Mouse (Mus musculus): ENCODE data around the gene Clec2d.
"Not testable (repeated sequence)": the region's sequence is repeated elsewhere in the genome, so short reads cannot be mapped to it uniquely, and the experiment has no call there.

Clec2d gene

DNA sequence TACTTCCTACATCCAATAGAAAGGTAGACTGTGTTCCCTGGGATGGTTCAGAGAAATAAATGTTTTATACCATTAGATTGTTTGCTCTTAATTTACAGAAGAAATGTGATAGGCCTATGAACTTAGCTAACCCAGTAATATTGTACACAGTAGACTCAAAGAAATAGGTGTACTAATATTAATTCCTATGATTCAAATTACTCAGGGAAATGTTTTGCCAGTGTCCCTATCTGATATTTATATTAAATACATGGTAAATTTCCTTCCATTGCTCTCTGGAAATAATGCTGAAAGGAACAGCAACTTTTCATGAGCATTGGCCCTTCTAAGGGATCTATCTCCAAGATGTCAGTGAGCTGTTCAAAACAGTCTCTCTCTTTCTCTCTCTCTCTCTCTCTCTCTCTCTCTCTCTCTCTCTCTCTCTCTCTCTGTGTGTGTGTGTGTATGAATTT lies 6.8 kb downstream of the Clec2d start:
- DNase-seq (ENCODE audit: low spot score in 2 of 2): no peak

DNA sequence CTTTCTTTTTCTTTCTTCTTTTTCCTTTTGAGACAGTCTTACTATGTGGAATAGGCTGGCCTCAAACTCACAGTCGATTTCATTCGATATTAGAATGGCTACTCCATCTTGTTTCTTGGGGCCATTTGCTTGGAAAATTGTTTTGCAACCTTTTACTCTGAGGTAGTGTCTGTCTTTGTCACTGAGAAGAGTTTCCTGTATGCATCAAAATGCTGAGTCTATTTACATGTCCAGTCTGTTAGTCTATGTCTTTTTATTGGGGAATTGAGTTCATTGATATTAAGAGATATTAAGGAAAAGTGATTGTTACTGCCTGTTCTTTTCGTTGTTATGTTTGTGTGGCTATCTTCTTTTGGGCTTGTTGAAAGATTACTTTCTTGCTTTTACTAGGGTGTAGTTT lies 7.4 kb downstream of the Clec2d start:
- DNase-seq (ENCODE audit: low spot score in 2 of 2): not testable (repeated sequence)

DNA sequence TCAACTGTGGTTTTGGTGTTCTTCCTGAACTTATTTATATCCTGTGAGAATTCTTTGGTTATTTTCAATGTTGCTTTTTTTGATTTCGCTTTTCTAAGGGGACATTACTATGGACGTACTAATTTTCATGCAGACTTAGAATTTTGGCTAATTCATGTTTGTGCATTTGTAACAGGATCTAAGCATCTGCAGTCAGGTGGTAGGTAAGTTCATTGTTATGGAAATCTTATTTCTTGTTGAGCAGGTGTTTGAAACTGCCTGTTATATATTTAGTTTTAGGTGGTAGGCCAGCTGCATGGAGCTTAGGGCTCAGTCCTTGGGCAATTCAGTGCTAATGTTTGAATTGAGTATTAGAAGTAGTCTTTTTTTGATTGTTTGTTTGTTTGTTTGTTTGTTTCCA lies 13.0 kb downstream of the Clec2d start:
- no peak for DNase-seq (ENCODE audit: low spot score in 2 of 2)

DNA sequence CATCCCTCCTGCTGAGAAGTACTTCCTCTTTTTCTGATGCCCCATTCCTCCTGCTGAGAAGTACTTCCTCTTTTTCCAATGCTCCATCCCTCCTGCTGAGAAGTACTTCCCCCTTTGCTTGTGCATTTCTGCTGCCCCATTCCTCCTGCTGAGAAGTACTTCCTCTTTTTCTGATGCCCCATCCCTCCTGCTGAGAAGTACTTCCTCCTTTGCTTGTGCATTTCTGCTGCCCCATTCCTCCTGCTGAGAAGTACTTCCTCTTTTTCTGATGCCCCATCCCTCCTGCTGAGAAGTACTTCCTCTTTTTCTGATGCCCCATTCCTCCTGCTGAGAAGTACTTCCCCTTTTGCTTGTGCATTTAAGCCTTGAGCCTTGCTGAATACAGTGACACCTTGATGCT lies 19.7 kb downstream of the Clec2d start:
- not testable (repeated sequence) for DNase-seq (ENCODE audit: low spot score in 2 of 2)

DNA sequence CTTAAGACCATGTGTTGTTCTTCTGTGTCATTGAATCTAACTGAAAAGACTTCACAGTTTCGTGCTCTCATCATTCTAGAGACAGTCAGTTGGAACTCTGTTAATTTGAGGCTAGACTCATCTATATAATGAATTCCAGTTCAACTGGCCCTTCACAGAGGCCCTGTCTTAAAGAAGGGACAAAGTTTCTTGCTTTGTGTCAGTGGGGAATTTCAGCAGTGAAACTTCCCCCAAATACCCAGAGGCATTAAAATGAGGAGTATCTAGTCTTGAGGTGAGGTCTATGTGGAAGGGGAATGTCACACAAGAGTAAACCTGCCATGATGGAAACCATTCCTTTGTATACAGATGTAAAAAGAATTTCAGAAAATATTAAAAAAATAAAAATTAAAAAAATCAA lies 21.9 kb downstream of the Clec2d start:
- DNase-seq (ENCODE audit: low spot score in 2 of 2): no peak

DNA sequence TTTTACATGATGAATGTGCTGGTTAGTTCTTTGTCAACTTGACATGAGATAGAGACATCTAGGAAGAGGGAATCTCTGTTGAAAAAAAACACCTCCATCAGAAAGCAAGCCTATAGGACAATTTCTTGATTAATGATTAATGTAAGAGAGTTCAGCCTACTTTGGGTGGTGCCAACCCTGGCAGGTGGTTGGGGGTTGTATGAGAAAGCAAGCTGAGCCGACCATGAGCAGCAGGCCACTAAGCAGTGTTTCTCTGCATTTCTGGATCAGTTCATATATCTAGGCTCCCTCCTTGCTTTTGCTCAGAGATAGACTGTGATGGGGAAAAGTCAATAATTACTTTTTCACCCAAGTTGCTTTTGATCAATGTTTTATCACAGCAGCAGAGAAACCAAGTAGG lies 23.9 kb downstream of the Clec2d start:
- no peak for DNase-seq (ENCODE audit: low spot score in 2 of 2)

DNA sequence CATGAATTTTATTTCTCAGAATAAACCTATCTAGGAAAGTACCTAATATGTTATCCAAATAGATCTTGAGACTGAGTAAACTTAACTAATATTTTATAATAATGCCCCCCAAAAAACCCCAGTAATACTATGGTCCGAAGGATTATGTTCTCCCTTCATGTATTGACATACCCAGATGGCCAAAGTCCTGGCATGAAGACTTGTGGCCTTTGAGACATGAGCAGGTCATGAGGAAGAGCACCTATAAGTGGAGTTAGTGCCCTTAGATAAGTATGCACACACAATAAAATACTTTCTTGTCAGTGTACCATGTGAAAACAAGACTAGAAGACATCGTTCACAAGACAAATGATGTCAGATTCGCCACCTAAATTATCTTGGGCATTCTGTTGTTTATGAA lies 24.4 kb downstream of the Clec2d start:
- DNase-seq (ENCODE audit: low spot score in 2 of 2): no peak

DNA sequence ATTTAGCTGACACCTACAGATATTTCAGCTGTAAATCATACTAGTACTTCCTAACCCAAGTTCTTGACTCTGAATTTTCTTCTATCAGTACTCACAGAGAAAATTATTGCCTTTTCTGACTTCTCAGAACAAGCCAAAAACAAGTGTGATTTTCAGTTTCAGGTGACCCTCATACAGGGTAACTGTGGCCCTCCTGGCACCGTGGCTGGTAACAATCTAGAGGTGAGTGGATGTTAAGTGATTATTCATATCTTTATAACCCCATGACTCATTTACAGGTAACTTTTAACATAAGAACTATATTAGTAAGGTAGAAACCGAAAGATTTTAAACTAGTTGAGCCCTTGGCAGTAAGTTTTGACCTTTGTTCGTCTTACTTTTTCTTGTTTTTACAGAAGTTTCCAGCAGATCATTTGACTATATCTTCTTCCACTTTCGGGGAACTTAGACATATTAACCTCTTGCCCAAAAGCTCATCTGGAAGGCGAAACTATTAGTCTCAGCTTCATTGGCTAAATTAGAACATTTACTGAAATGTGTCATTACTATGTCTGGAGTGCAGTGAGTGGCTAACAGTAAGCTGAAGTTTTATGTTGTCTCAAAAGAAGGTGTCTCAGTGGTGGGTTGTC lies 28.6 kb downstream of the Clec2d start:
- no peak for DNase-seq (ENCODE audit: low spot score in 2 of 2)

DNA sequence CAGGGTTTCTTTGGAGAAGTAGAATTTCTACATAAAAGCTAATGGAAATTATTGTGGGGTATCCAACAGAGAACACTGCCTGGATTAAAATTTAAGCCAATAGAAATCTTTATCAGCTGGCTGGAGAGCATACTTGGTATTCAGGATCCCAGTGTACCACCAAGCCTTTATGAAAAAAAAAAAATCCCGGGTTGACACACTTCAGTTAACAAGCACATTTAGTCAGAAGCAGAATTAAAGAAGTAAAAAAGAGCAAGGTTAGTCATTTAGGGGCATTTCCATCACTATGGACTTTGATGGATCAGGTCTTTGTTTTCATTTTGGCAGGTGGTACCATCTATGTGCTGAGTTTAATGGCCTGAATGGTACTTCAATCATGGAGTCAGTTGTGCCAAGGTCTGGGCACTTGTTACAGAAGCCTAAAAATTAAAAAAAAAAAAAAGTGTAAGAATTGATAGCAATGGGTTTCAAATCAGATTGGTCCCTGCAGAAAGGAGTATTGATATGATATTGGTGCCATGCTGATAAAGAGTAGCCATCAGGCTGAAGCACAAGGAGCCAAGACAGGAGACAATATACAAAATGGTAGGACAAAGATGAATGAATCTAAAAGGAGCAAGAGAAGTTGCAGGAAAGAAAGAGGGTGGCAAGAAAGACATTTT lies 29.5 kb downstream of the Clec2d start:
- no peak for DNase-seq (ENCODE audit: low spot score in 2 of 2)

DNA sequence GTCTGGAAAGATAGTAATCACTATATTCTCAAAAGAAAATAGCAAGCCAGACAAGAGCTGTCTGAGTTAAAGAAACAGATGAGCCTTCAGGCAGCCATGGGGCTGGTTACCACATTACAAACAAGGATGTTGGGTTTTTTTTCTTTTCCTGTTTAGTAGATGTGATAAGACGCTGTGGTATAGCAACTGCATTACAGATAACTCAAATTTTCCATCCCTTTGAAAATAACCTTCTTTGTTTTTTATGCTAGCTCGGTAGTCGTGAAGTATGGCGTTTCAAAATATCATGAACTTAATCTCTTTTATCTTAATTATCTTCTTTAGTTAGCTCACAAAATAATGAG lies 30.0 kb downstream of the Clec2d start:
- no peak for DNase-seq (ENCODE audit: low spot score in 2 of 2)

DNA sequence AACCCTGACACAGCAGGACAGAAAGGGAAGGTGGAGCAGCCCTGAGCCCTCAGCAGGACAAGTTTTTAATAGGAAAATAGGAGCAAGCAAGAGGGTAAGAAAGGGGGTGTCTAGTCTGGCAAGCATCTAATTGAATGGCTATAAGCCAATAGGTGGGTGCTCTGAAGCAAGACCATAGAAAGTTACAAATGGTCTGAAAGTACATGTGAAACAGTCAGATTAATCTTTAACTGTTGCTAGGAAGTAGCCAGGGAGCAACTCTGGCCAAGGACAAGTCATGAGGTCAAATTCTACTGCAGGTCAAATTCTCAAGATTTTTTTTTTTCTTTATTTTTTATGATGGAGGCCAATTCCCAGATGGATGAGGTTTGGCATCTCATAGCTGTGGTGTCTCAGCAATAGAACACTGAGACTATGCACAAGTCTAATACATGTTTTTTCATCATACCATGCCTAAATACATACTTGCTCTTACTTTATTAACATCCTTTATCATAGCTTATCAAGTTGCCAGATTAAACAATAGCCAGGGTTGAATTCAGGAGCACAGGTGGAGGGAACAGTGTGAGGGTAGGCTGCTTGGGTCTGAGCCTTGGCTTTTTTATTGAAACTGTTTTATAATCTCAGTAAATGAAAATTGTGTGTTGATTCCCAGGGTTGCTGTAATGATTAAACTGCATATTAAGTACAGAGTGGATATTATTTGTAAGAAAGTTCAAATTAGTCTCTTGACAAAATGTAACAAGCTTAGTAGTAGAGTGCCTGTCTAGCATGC lies 32.2 kb downstream of the Clec2d start:
- no peak for DNase-seq (ENCODE audit: low spot score in 2 of 2)

DNA sequence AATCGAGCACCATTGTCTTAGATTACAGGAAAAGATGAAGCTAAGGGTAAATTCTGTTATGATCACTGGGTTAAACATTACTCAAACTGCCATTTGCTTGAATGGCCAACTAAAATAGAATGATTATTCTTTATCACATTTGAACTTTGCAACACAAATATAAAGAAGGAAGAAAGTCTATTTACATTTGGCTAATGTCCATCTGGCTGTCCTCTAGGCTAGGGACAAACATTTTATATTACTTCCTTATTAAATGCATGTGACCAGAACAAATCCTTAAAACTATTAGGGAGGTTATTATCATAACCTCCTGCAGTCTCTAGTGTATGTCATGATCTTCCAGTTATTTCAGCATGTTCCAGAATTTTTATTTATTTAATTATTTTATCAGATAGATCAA lies 33.1 kb downstream of the Clec2d start:
- no peak for DNase-seq (ENCODE audit: low spot score in 2 of 2)

DNA sequence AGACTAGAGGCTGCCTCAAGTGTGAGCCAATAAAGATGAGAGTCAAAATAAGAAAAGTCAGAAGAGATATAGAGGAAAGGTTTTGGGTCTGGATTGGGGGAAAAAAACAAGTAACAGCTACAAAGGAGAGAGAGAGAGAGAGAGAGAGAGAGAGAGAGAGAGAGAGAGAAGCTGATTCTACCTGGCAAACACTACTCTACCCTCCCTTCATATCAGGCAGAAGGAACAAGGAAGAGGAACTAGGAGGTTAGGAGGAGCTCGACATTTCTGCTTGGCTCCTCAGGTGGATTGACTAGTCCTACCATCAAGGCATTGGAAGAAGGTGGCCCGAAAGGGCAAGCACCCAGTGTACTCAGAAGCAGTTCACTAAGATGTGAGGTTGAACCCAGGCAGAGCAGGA lies 33.8 kb downstream of the Clec2d start:
- no peak for DNase-seq (ENCODE audit: low spot score in 2 of 2)

DNA sequence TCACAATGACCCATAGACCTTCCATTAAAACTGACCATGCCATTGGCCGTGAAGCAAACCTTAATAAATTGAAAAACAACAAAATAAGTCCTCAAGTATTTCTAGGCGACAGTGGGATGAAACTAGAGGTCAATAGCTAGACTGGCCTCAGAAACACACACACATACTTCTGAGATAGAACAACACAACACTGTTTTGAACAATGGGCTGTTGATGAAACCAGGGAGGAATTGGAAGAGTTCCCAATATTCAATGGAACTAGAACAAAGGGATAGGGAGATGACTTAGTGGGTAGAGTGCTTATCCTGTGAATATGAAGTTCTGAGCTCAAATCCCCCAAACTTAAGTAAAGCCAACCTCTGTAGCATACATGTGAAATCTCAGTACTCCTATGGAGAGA lies 34.6 kb downstream of the Clec2d start:
- DNase-seq (ENCODE audit: low spot score in 2 of 2): no peak

DNA sequence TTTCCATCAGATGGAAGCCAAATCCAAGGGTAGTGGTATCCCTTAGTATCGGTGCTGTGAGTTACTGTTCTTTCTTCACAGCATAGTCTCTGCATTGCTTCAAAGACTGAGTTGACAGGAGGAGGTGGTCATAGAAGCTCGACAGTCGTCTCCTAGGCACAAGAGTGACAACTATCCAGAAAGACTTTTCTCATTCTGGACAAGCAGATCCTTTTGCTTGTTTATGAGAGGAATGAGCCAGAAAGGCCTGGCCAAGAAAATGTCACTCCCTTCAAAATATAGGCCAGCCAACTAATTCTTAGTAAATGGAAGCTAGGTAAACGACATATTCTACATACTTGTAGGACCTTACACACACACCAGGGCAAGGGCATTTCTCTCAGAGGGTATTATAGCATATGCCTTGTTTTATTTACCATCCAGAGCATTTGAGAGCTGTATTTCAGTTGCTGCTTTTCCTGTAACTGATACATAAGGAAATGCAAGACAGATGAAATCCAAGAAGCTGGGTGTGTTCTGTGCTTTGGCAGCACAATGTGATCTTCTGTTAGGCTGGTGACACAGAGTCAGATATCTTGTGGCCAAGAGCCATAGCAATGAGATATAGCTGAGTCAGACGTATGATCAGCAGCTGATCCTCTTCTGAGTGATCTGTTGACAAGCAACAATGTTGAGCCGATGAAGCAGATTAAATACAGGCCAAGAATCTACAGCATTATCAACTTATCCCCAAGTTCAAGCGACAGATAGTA lies 35.6 kb downstream of the Clec2d start:
- DNase-seq (ENCODE audit: low spot score in 2 of 2): no peak

DNA sequence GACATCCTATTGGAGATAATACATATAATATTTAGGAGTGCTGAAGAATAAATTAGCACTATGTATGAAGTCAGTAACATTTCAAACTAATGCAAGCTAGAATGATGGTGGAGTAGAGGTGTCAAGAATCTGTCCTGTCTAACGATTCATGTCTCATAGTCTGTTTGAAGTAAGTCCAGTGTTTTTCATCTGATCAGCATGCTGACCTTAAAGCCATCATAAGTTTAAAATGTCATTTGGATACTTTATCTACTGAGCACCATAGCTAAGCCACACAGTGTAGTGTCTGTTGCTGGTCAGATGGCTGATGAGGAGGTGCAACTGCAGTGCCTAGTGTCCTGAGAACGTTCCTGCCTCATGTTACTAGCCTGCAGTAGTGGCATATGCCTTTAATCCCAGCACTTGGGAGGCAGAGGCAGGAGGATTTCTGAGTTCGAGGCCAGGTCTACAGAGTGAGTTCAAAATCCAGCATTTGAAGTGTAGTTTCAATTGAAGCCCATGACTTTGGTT lies 36.4 kb downstream of the Clec2d start:
- no peak for DNase-seq (ENCODE audit: low spot score in 2 of 2)

DNA sequence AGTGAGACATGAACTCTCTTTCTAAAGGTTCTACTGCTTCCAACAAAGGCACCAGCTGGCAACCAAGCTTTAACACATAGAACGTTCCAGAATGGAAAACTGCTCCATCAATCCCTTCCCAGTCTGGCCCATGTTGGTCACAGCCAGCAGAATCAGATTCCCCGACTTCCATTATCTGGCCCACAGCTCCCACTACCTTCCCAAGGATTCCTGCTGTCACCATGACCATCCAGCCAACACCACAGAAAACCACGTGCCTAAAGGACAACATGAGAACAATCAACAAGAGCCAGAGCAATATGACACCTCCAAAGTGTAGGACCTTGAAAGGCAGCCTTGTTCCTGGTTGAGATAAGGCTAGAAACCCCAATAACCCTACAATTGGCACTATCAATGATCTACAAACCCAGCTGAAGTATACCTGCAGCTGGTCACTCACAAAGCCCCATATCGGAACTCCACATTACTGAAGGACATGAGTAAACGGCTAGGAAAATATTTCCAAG lies 37.8 kb downstream of the Clec2d start:
- DNase-seq (ENCODE audit: low spot score in 2 of 2): no peak

DNA sequence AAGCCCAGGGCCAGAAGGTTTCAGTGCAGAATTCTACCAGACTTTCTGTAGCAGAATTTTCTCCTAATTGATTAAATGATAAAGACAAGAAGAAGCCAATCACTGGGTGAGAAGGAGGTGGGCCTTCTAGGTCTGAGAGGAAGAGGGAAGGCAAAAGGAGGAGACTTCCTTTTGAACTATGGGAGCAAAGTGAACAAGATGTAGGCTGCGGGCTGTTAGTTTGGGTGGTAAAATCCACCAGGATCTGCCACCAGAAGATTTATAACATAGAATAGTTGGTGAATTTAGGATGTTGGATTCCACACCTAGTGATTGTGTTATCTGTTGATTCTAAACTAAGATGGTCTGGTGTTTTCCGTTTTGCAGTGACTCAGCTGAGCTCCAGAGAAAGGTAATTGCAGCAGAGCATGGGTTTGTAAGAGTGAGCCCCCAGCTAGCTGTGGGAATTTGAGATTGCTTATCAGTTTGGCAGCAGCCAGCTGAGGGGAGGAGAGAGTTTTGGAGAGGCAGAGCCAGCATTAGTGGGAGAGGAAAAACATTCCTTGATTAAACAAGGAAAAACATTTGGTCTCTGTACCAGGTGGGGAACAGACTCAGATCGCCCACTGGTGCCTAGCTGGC lies 39.6 kb downstream of the Clec2d start:
- no peak for DNase-seq (ENCODE audit: low spot score in 2 of 2)

DNA sequence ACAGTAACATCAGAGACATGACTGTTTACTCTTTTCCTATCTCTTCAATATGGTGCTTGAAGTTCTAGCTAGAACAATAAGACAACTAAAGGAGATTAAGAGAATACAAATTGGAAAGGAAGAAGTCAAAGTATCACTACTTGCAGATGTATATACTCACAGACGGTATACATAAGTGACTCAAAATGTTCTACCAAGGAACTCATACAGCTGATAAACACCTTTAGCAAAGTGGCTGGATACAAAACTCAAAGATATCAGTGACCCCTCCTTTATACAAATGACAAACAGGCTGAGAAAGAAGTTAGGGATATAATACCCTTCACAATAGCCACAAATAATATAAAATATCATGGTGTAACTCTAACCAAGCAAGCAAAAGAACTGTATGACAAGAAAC lies 40.6 kb downstream of the Clec2d start:
- no peak for DNase-seq (ENCODE audit: low spot score in 2 of 2)

DNA sequence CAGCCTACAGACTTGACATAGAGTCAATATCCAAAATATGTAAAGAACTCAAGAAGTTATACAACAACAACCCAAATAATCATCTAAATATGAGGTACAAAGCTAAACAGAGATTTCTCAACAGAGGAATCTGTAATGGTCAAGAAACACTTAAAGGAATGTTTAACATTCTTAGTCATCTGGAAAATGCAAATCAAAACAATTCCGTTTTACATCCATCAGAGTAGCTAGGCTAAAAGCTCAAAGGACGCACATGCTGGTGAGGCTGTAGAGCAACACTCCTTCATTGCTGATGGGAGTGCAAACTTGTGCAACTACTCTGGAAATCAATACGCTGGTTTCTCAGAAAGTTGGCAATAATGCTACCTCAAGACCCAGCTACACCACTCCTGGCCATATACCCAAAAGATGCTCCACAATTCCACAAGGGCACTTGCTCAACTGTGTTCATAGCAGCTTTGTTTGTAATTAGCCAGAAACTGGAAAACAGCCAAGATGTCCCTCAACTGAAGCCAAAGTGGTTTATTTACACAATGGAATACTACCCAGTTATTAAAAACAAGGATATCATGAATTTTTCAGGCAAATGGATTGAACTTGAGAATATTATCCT lies 41.9 kb downstream of the Clec2d start:
- DNase-seq (ENCODE audit: low spot score in 2 of 2): no peak

DNA sequence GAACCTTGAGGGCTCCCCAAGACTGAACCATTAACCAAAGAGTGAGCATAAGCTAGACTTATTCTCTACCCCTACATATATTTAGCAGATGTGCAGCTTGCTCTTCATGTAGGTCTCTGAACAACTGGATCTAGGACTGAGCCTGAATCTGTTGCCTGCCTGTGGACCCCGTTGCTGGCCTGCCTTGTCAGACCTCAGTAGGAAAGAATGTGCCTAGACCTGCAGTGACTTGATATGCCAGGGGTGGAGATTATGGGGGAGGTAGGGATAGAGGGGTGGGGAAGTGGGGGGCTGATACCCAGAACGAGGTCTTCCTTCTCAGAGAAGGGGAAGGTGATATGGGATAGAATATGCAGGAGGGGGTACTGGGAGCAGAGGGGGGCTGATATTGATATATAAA lies 43.2 kb downstream of the Clec2d start:
- no peak for DNase-seq (ENCODE audit: low spot score in 2 of 2)

Data from frontal cortex, postnatal 14 days (tissue).